Mouse (Mus musculus) splenic B cell, adult 2 months (primary cell): ENCODE results near the gene Ccm2.

Source experiments
- DNase-seq: peaks from one replicate; pipeline ENCODE4 v3.0.0-alpha.2; 2011; ENCODE audit warnings: low read depth, low spot score
- H3K27me3 ChIP-seq: 2 replicates; pipeline ENCODE4 v1.6.1; 2012; ENCODE audit warnings: mild to moderate bottlenecking, low read length, moderate library complexity, mixed read lengths; ENCODE audit not compliant: control insufficient read depth, poor library complexity, insufficient read depth, severe bottlenecking
- H3K36me3 ChIP-seq: 2 replicates; pipeline ENCODE4 v1.6.1; 2012; ENCODE audit warnings: mild to moderate bottlenecking, low read length, moderate library complexity, mixed read lengths; ENCODE audit not compliant: control insufficient read depth, poor library complexity, insufficient read depth, severe bottlenecking

Ccm2 gene

DNA sequence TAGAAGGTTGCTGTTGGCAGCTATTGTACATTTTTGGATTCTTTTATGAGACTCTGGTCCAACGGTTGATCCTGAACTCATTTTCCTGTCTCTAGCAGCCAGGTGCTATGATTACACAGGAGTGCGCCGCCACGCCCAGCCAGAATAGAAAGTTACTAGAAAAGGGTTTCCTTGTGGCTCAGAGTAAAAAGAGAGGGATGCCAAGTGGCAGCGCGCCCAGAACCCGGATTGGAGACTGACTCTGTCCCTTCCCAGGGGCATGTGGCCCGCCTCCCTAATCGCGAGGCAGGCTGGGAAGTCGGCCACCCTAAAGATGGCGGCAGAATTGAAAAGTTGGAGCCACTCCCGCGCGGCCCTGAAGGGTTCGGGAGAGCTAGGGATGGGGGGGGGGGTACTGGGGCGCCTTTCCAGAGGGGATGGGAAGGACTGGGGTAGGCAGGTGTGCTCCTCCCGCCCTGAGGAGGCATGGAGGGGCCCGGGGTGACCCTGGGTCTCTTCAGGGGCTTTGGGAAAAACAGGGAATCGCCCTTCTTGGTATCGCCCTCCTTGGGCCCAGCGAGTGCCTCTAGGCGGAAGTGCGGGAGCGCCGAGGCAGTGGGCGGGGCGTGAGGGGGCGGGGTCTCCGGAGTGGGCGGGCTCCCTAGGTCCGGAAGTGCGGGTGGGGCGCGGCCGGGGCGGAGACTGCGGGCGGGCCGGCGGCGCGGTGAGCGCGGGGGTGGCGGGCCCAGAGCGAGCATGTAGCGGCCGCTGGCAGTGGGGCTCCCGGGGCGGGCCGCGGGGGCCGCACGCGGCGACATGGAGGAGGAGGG lies at the start of gene Ccm2:
TSS of gene Ccm2 (plus strand) at position 683 of the 809 bp plus-strand sequence.
- Histone ChIP-seq H3K36me3 (peaks cover 4% of the 10 kb centered on the region; the same call in 1 of the 2 replicates), H3K27me3 (no peaks in the 10 kb centered on the region)
- DNase-seq: peak; percentile 96

DNA sequence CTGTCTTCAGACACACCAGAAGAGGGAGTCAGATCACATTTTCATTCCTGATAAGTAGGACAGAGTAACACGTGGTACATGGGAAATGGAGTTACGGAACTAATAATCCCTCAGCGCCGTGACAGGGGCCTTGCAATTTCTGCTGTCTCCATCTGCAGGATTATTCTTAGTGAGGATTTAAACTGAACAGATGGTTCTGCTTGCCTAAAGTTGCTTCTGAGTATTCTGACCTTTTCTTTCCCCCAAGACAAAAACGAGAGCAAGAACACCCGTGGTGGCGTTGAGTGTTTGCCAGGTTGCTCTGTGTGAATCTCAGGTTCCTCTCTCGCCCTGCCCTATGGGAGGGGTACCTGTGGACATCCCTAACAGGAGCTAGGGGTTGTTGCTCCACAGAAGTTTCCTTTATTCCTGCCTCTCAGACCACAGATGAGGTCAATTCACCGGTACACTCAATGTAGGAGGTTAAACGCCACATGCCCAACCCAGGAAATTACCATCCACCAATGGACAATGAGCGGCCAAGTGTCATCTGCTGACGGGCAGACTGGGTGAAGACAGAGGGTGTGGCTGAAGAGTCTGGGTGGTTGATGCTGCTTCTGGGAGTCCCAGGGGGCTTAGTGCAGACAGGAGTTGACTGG lies 49.3 kb upstream of the Ccm2 start:
- H3K36me3 ChIP-seq: no peaks in the 10 kb centered on the region
- DNase-seq: peak; percentile 89
- no peaks in the 10 kb centered on the region for H3K27me3 ChIP-seq

DNA sequence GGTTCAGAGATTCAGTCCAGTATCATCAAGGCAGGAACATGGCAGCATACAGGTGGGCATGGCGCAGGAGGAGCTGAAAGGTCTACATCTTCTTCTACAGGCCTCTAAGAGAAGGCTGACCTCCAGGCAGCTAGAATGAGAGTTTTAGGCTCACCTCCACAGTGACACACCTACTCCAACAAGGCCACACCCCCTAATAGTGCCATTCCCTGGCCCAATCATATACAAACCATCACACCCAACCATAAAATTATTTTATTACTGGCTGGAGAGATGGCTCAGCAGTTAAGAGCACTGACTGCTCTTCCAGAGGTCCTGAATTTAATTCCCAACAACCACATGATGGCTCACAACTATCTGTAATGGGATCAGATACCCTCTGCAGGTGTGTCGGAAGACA lies 44.2 kb upstream of the Ccm2 start:
- DNase-seq: no peak
- peaks cover 11% of the 10 kb centered on the region for H3K36me3 ChIP-seq

DNA sequence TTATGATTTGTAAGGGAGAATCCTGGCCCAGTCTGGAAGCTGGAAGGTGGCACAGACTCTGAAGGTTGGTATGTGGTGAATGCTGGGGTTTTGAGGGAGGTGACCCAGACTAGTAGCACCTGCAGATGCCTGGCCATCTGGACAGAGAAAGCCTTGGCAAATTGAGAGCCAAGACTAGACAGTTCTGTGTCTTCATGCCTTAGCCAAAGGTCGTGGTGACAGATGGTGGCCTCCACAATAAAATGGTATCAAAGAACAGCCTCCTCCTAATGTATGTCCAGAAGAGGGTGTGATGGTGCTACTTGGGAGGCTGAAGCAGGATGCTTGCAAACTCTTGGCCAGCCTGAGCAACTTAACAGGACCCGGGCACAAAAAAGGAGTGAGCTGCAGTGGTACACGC lies 42.5 kb upstream of the Ccm2 start:
- H3K27me3 ChIP-seq: no peaks in the 10 kb centered on the region
- H3K36me3 ChIP-seq: peaks cover 24% of the 10 kb centered on the region
- no peak for DNase-seq

More for the DNA sequence above, 44.2 kb upstream of the Ccm2 start:
- no peaks in the 10 kb centered on the region for H3K27me3 ChIP-seq

DNA sequence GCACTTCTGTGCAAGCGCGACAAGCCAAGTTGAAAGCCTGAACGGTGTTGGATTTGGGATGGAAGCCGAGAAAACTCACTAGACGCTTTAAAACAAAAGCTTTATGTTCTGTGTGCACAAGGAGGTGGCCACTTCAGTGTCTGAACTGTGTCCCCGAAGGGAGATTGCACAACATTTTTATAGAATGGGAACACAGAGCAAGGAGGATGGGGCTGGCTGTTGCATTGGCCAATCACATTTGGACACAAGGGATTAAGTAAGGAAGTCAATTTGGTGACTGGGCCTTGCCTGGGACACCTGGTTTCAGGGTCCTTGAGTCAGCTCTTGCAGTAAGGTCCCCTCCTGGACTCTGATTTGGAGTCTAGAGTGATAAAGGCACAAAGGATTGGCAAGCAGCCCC lies 42.0 kb upstream of the Ccm2 start:
- H3K27me3 ChIP-seq: no peaks in the 10 kb centered on the region
- peaks cover 25% of the 10 kb centered on the region for H3K36me3 ChIP-seq
- no peak for DNase-seq

DNA sequence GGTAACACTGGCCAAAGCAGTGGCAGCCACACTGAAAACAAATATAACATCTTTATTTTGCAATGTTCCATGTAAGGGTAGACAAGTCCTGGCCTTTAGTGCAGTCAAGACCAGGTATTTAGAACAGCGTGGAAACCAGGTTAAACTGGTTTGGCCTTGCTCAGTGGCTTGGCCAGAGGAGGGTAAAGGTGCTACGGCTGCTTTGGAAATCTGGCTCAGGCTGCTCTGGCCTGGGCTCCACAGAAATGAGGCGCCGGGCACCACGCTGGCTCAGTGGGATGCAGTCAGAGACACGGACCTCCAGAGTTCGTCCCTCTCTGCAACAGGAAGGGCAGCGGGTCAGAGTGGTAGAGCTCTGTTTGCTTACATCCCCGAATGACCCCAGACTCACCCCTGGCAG lies 40.2 kb upstream of the Ccm2 start:
- Histone ChIP-seq H3K27me3 (no peaks in the 10 kb centered on the region), H3K36me3 (peaks cover 30% of the 10 kb centered on the region)
- DNase-seq: no peak

DNA sequence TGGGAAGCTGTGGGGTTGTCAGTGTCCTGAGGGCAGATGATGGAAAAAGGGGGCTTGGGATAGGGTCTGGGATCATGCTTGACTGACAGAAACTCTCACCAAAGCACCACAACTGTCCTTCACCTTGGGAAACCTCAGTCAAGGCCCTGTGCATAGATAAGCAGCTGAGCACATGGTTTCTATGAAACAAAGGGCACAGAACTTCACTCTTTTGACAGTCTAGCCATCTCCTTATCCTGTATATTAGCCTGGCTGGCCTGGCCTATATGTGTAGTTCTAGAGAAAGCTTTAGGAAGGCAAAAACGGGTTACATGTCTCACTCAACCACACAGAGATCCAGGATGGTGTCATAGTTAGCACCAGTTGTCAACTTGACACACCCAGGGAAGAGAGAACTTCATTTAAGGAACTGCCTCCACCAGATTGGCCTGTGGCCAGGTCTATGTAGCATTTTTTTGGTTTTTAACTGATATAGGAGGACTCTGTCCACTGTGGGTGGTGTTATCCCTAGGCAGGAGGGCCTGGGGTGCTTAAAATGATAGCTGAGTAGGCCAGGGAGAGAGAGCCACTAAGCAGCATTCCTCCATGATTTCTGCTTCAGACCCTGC lies 38.3 kb upstream of the Ccm2 start:
- no peaks in the 10 kb centered on the region for H3K27me3 ChIP-seq
- H3K36me3 ChIP-seq: peaks cover 42% of the 10 kb centered on the region
- no peak for DNase-seq

DNA sequence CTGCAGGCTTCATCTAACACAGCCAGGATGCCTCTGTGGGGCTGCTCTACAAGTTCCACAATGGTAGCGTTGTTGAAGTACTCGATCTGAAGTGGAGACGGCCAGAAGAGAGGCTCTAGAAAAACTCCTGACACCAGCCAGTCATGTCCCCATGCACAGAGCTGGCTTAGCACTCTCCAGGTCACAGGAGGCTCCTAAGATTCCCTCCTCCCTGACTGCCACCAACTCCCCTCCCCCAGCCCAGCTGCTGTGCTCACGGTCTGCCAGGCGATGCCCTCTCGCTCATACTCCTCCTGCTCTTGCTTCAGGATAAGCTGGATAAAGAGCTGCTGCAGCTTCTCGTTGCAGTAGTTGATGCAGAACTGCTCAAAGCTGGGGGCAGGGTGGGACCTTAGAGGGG lies 31.9 kb upstream of the Ccm2 start:
- DNase-seq: no peak
- H3K27me3 ChIP-seq: no peaks in the 10 kb centered on the region

DNA sequence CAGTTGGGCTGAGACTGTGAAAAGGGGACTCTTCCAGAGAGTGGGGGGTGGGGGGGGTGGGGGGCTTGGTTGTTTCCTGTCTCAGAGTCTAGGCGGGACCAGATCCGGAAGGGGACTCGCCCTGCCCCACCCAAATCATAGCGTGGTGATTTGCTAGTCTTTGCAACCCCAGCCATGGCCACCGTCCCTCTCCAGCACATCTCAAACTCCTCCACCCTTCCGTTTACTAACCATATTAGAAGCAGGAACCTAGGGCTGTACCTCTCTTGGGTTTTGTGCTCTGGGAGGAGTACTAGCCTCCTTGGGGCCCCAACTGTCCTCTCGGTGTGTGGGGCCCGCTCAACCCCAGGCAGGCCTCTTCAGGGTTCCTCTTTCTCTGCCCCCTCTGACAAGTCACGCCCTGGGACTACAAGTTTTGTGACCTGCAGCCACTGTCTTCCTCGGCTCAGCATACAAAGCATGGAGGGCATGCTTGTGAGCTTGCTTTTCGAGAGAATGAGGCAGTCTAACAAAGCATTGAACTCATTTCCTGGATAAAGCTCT lies 27.1 kb upstream of the Ccm2 start:
- Histone ChIP-seq H3K36me3 (peaks cover 18% of the 10 kb centered on the region), H3K27me3 (no peaks in the 10 kb centered on the region)
- peak; percentile 72 for DNase-seq

More for the DNA sequence above, 31.9 kb upstream of the Ccm2 start:
- peaks cover 44% of the 10 kb centered on the region for H3K36me3 ChIP-seq

DNA sequence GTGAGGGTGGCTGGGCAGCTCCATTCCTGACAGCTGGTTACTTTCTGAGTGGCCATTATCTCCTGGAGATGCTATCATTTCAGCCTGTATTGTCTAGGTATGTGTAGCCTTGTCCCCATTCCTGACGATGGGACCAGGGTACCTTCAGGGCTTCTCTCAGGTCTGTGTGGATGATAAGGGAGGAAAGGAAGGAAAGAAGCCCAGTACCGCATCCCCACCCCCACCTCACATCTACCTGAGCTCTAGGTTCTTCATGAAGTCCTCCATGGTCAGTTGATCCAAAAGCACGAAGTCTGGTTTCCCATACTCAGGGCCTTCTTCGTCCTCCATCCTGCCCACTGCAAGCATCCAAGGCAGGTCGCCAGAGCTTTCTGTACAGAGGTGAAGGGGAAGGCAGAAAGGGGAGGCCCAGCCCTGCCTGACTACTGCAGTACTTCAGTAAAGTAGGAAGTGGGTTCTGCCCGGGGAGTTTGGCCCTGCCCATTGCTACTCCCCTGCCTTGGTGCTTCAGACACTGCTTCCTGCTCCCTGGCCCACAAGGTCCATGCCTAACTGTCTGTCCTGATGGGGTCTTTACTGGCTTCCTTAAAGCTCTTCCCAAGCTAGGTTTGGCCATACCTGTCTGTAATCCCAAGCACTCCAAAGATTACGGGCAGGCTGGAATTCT lies 26.0 kb upstream of the Ccm2 start, which contains the start of gene Myo1g:
TSS of gene Myo1g (minus strand) at position 459 of the 667 bp plus-strand sequence.
- H3K36me3 ChIP-seq: peaks cover 16% of the 10 kb centered on the region
- H3K27me3 ChIP-seq: no peaks in the 10 kb centered on the region
- peak; percentile 83 for DNase-seq

DNA sequence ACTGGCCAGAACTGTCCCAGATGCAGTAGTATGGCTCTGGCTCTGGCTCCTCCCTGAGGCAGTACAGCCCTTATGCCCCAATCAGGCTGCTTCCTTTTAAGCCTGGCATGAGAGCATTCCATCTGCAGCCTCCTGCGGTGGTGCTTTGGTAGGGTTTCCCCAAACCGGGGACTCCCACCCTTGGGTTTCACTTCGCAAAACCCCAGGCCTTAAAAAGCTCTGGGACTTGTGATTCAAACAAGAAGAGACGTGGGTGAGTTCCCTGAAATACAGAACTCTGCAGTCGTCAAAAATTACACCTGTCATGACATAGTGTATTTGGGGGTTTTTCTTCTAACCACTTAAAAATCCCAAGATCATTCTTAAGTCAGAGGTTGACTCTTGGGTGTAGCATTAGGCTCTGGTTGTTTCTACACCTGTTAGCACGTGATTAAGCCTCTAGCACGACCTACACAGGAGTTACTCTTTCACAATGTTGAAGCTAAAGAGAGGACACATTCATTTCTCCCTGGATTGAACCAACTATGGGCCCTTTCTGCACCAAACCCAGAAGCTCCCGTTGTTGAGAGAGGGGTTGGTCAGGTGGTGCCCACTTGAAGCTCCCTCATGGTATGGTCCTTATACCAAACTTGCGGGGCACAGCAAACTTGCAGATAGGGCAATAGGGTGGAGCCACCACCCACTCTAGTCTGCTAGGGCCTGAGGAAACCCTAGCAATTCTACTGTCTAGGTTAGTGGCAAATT lies 23.7 kb upstream of the Ccm2 start:
- DNase-seq: peak; percentile 88
- no peaks in the 10 kb centered on the region for H3K27me3 ChIP-seq
- H3K36me3 ChIP-seq: peaks cover 13% of the 10 kb centered on the region; the same call in 1 of the 2 replicates

DNA sequence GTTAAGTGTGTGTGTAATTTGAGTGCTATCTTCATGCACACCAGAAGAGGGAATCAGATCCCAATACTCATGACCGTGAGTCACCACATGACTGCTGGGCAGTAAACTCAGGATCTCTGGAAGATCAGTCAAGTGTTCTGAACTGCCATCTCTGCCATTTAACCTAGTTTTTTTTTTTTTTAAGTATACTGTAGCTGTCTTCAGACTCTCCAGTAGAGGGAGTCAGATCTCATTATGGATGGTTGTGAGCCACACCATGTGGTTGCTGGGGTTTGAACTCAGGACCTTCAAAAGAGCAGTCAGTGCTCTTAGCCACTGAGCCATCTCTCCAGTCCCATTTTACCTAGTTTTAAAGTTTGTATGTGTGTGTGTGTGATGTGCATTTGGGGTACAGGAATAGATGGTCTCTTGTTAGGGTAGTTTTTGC lies 23.0 kb upstream of the Ccm2 start:
- no peaks in the 10 kb centered on the region for H3K27me3 ChIP-seq
- H3K36me3 ChIP-seq: peaks cover 10% of the 10 kb centered on the region; the same call in 1 of the 2 replicates
- peak; percentile 64 for DNase-seq

DNA sequence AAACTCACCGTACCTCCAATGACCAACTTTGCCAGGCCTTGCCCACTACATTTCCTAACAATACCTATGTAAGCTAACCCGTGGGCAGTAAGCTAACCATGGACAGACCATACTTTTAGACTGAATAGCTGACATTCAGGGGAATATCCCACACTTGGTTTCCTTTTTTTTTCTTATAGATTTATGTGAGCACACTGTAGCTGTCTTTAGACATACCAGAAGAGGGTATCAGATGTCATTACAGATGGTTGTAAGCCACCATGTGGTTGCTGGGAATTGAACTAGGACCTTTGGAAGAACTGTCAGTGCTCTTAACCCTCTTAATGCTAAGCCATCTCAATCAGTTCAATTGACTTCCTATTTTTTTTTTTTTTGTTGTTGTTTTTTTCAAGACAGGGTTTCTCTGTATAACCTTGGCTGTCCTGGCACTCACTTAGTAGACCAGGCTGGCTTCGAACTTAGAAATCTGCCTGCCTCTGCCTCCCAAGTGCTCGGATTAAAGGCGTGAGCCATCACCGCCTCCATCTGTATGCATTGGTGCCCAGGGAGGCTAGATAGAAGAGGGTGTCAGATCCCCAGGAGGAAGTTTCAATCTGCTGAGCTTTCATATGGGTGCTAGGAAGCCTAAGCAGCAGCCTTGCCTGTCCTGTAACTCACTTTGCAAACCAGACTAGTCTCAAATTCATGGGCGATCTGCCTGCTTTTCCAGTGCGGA lies 22.4 kb upstream of the Ccm2 start:
- H3K27me3 ChIP-seq: no peaks in the 10 kb centered on the region
- DNase-seq: no peak
- H3K36me3 ChIP-seq: peaks cover 10% of the 10 kb centered on the region; the same call in 1 of the 2 replicates
